Mouse (Mus musculus): ENCODE results near the gene Ifitm1. TPM values are rescaled to one million over a fixed set of nuclear protein-coding genes. Genes with fewer than 3 reads are reported as not detected.

Gene Ifitm1
- polyA plus RNA-seq, 1 experiment, result 82.9 TPM

DNA sequence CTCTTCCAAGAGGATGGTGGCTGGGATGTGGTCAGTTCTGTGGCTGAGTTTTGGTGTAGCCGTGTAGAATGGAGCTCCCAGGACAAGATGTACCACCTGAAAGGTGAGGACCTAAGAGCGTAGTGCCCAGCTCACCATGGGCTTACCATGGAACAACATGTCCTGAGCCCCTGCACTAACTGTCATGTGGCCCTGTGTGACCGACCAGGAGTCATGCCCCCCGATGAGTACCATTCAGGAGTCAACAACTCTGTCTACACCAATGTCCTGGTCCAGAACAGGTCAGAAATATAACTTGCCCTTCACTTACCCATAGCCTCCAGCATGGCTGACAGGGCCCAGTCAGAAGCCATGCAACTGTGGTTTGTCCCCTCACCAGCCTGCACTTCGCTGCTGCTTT lies 21.8 kb upstream of the Ifitm1 start:
- WGBS, result 83% methylated on average over 5 of the region's 5 CpGs
- Histone ChIP-seq H3K4me3 (replicated peaks; ENCODE audit: control insufficient read depth, low read depth, low read length) (no peak overlapping the region), H3K27ac (ENCODE audit: control insufficient read depth, insufficient read depth, low read depth, low read length, poor library complexity) (no peak overlapping the region), H3K4me1 (ENCODE audit: control insufficient read depth, insufficient read depth, low read length) (peaks cover 5% of the 10 kb centered on the region; the same call in 1 of the 2 replicates)
- no peak for TF ChIP-seq CTCF (IDR thresholded peaks at IDR 0.05; ENCODE audit: control insufficient read depth, insufficient read depth, low read length)
- no peak for TF ChIP-seq POLR2A (IDR thresholded peaks at IDR 0.05; ENCODE audit: borderline replicate concordance, control insufficient read depth, low read depth, low read length)

DNA sequence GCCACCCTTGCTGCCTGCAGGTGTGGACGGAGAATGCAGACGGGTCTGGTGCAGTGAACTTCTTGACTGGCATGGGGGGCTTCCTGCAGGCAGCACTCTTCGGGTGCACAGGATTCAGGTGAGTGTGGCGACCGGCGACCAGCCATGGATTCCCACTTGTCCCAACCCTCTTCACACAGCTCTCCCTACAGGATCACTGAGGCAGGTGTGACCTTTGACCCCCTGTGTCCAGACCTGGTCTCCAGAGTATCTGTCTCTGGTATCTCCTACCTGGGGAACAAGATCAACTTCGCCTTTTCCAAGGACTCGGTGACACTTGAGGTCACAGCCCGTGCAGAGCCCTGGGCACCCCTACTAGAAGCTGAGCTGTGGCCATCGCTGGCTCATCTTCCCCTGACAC lies 20.7 kb upstream of the Ifitm1 start:
- TF ChIP-seq POLR2A (IDR thresholded peaks at IDR 0.05; ENCODE audit: borderline replicate concordance, control insufficient read depth, low read depth, low read length) (no peak), CTCF (IDR thresholded peaks at IDR 0.05; ENCODE audit: control insufficient read depth, insufficient read depth, low read length) (no peak)
- 86% methylated on average over 10 of the region's 10 CpGs for WGBS
- Histone ChIP-seq H3K4me1 (ENCODE audit: control insufficient read depth, insufficient read depth, low read length) (peaks cover 5% of the 10 kb centered on the region; the same call in 1 of the 2 replicates), H3K27ac (ENCODE audit: control insufficient read depth, insufficient read depth, low read depth, low read length, poor library complexity) (no peak overlapping the region), H3K4me3 (replicated peaks; ENCODE audit: control insufficient read depth, low read depth, low read length) (no peak overlapping the region)

DNA sequence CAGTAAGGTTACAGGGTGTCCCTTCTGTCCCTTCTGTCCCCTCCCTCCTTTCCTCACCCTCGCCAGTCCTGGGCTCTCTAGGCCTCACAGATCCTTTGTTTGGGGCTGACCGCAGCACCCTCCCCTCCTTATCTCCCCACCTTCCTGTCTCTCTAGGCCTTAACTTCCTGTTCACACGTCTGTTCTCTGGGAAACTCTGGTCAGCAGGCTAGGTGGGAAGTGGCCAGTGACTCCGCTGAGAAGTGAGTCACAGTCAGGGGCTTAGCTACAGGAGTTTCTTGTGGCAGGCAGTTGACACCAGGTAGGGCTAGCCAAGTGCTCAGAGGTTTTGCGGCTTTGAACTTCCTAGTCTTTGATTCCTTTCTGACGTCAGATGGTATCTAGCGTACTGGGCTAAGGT lies 20.0 kb upstream of the Ifitm1 start:
- Histone ChIP-seq H3K27ac (ENCODE audit: control insufficient read depth, insufficient read depth, low read depth, low read length, poor library complexity) (peak overlapping the region; percentile 3; the same call in 1 of the 2 replicates), H3K4me1 (ENCODE audit: control insufficient read depth, insufficient read depth, low read length) (peaks cover 5% of the 10 kb centered on the region; the same call in 1 of the 2 replicates), H3K4me3 (replicated peaks; ENCODE audit: control insufficient read depth, low read depth, low read length) (no peak overlapping the region)
- 14% methylated on average over 7 of the region's 7 CpGs for whole genome bisulfite sequencing
- no peak for TF ChIP-seq CTCF (IDR thresholded peaks at IDR 0.05; ENCODE audit: control insufficient read depth, insufficient read depth, low read length)
- no peak for TF ChIP-seq POLR2A (IDR thresholded peaks at IDR 0.05; ENCODE audit: borderline replicate concordance, control insufficient read depth, low read depth, low read length)

- no peak overlapping the region for H3K4me3 ChIP-seq (replicated peaks; ENCODE audit: control insufficient read depth, low read depth, low read length)
- 79% methylated on average over 8 of the region's 8 CpGs for WGBS
- H3K4me1 ChIP-seq (ENCODE audit: control insufficient read depth, insufficient read depth, low read length), result peaks cover 4% of the 10 kb centered on the region; the same call in 1 of the 2 replicates
- TF ChIP-seq CTCF (IDR thresholded peaks at IDR 0.05; ENCODE audit: control insufficient read depth, insufficient read depth, low read length), result no peak
- TF ChIP-seq POLR2A (IDR thresholded peaks at IDR 0.05; ENCODE audit: borderline replicate concordance, control insufficient read depth, low read depth, low read length), result no peak
- H3K27ac ChIP-seq (ENCODE audit: control insufficient read depth, insufficient read depth, low read depth, low read length, poor library complexity), result no peak overlapping the region
Measured at GRCm38 (mm10) chr7:140948161-140948560, 18.9 kb upstream of the Ifitm1 start.

- Histone ChIP-seq H3K4me1 (ENCODE audit: control insufficient read depth, insufficient read depth, low read length) (peaks cover 6% of the 10 kb centered on the region; the same call in 1 of the 2 replicates), H3K27ac (ENCODE audit: control insufficient read depth, insufficient read depth, low read depth, low read length, poor library complexity) (no peak overlapping the region), H3K4me3 (replicated peaks; ENCODE audit: control insufficient read depth, low read depth, low read length) (no peak overlapping the region)
- 76% methylated on average over 6 of the region's 6 CpGs for WGBS
- no peak for TF ChIP-seq POLR2A (IDR thresholded peaks at IDR 0.05; ENCODE audit: borderline replicate concordance, control insufficient read depth, low read depth, low read length)
- TF ChIP-seq CTCF (IDR thresholded peaks at IDR 0.05; ENCODE audit: control insufficient read depth, insufficient read depth, low read length), result no peak
Measured at GRCm38 (mm10) chr7:140949255-140949654, 17.8 kb upstream of the Ifitm1 start.

GRCm38 (mm10) chr7:140949824-140950530 lies 17.0 kb upstream of the Ifitm1 start, which contains the start of gene Ifitm5:
Gene Ifitm5, minus strand, starts transcription at chr7:140950291.
- WGBS, result 82% methylated on average over 16 of the region's 16 CpGs
- H3K4me1 ChIP-seq (ENCODE audit: control insufficient read depth, insufficient read depth, low read length), result peaks cover 6% of the 10 kb centered on the region; the same call in 1 of the 2 replicates
- H3K27ac ChIP-seq (ENCODE audit: control insufficient read depth, insufficient read depth, low read depth, low read length, poor library complexity), result no peak within 1 kb of the TSS

DNA sequence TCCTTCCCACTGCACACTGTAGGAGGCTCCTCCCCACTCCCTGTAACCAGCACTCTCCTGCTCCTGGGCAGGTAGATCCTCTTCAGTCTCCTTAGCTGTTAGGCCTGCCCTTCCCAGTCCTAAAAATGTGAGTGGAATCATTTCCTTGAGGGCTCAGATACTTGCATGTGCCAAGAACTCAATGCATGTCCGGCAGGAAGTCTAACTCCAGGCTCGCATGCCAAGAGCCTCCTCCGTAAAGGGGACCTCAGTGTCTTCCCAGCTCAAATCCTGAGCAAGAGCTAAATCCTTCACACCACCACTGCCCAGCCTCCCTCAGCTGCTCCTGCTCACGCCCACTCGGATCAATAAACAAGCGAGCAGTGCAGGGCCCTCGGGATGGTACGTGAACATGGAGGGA lies 16.0 kb upstream of the Ifitm1 start:
- Histone ChIP-seq H3K4me3 (replicated peaks; ENCODE audit: control insufficient read depth, low read depth, low read length) (no peak overlapping the region), H3K4me1 (ENCODE audit: control insufficient read depth, insufficient read depth, low read length) (peaks cover 6% of the 10 kb centered on the region; the same call in 1 of the 2 replicates), H3K27ac (ENCODE audit: control insufficient read depth, insufficient read depth, low read depth, low read length, poor library complexity) (no peak overlapping the region)
- TF ChIP-seq POLR2A (IDR thresholded peaks at IDR 0.05; ENCODE audit: borderline replicate concordance, control insufficient read depth, low read depth, low read length) (no peak), CTCF (IDR thresholded peaks at IDR 0.05; ENCODE audit: control insufficient read depth, insufficient read depth, low read length) (no peak)
- WGBS, result 87% methylated on average over 8 of the region's 8 CpGs

More at GRCm38 (mm10) chr7:140949824-140950530, 17.0 kb upstream of the Ifitm1 start, which contains the start of gene Ifitm5:
- H3K4me3 ChIP-seq (replicated peaks; ENCODE audit: control insufficient read depth, low read depth, low read length), result no peak within 1 kb of the TSS
- no peak for TF ChIP-seq POLR2A (IDR thresholded peaks at IDR 0.05; ENCODE audit: borderline replicate concordance, control insufficient read depth, low read depth, low read length)
- no peak for TF ChIP-seq CTCF (IDR thresholded peaks at IDR 0.05; ENCODE audit: control insufficient read depth, insufficient read depth, low read length)

DNA sequence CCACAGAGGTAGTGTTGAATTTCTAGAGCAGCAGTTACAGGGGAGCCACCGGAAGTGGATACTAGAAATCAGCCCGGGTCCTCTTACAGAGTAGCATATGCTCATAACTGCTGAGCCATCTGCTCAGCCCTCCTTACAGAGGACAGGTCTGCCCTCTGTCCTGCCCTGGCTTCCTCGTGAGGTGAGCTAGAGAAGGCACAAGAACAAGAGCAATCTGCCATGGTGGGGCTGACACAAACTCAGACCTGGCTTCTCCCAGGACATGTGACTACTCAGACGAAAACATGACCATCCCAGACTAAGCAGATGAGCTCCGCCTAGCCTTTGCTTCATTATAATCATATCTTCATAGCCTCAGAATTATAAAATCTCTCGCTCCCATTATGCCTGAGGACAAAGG lies 15.3 kb upstream of the Ifitm1 start:
- Histone ChIP-seq H3K4me3 (replicated peaks; ENCODE audit: control insufficient read depth, low read depth, low read length) (no peak overlapping the region), H3K27ac (ENCODE audit: control insufficient read depth, insufficient read depth, low read depth, low read length, poor library complexity) (no peak overlapping the region), H3K4me1 (ENCODE audit: control insufficient read depth, insufficient read depth, low read length) (peaks cover 7% of the 10 kb centered on the region)
- no peak for TF ChIP-seq POLR2A (IDR thresholded peaks at IDR 0.05; ENCODE audit: borderline replicate concordance, control insufficient read depth, low read depth, low read length)
- TF ChIP-seq CTCF (IDR thresholded peaks at IDR 0.05; ENCODE audit: control insufficient read depth, insufficient read depth, low read length), result no peak
- WGBS, result 75% methylated on average over 6 of the region's 6 CpGs

All from bone marrow, adult 2 months (tissue).